Mouse (Mus musculus): ENCODE measurements around the gene Lingo2.
"Not testable (repeated sequence)": the region's sequence is repeated elsewhere in the genome, so short reads cannot be mapped to it uniquely, and the experiment has no call there.

Lingo2 gene

GRCm38 (mm10) chr4:35823322-35823870, 1128.2 kb downstream of the Lingo2 start:
- DNase-seq (ENCODE audit: low spot score), result no peak

- no peak for DNase-seq (ENCODE audit: low spot score)
Measured at GRCm38 (mm10) chr4:35820701-35821100, 1130.8 kb downstream of the Lingo2 start.

- DNase-seq (ENCODE audit: low spot score), result no peak
Measured at GRCm38 (mm10) chr4:35814698-35815097, 1136.8 kb downstream of the Lingo2 start.

- DNase-seq (ENCODE audit: low spot score), result no peak
Measured at GRCm38 (mm10) chr4:35807497-35808210, 1143.9 kb downstream of the Lingo2 start.

GRCm38 (mm10) chr4:35806881-35807464, 1144.6 kb downstream of the Lingo2 start:
- no peak for DNase-seq (ENCODE audit: low spot score)

GRCm38 (mm10) chr4:35784255-35784921, 1167.2 kb downstream of the Lingo2 start:
- DNase-seq (ENCODE audit: low spot score), result no peak

- no peak for DNase-seq (ENCODE audit: low spot score)
Measured at GRCm38 (mm10) chr4:35770810-35771209, 1180.7 kb downstream of the Lingo2 start.

- no peak for DNase-seq (ENCODE audit: low spot score)
Measured at GRCm38 (mm10) chr4:35766905-35767304, 1184.6 kb downstream of the Lingo2 start.

- no peak for DNase-seq (ENCODE audit: low spot score)
Measured at GRCm38 (mm10) chr4:35761181-35761580, 1190.4 kb downstream of the Lingo2 start.

GRCm38 (mm10) chr4:35752121-35752860, 1199.3 kb downstream of the Lingo2 start:
- DNase-seq (ENCODE audit: low spot score), result no peak

- no peak for DNase-seq (ENCODE audit: low spot score)
Measured at GRCm38 (mm10) chr4:35746693-35747092, 1204.9 kb downstream of the Lingo2 start.

GRCm38 (mm10) chr4:35724774-35725173, 1226.8 kb downstream of the Lingo2 start:
- DNase-seq (ENCODE audit: low spot score), result no peak

GRCm38 (mm10) chr4:35704126-35704525, 1247.4 kb downstream of the Lingo2 start:
- DNase-seq (ENCODE audit: low spot score), result no peak

- no peak for DNase-seq (ENCODE audit: low spot score)
Measured at GRCm38 (mm10) chr4:35702661-35703060, 1248.9 kb downstream of the Lingo2 start.

GRCm38 (mm10) chr4:35695137-35695522, 1256.4 kb downstream of the Lingo2 start:
- no peak for DNase-seq (ENCODE audit: low spot score)

- DNase-seq (ENCODE audit: low spot score), result no peak
Measured at GRCm38 (mm10) chr4:35694360-35695136, 1257.0 kb downstream of the Lingo2 start.

GRCm38 (mm10) chr4:35690521-35690920, 1261.0 kb downstream of the Lingo2 start:
- DNase-seq (ENCODE audit: low spot score), result no peak

GRCm38 (mm10) chr4:35688498-35689240, 1262.9 kb downstream of the Lingo2 start:
- DNase-seq (ENCODE audit: low spot score), result not testable (repeated sequence)
